Mouse (Mus musculus): Measurements from ENCODE around the gene Tmc6. TPM values are rescaled to one million over a fixed set of nuclear protein-coding genes. Genes with fewer than 3 reads are reported as not detected.

The Tmc6 gene
- polyA plus RNA-seq, 1 experiment from 2014 or later = 3.6 TPM

- ATAC-seq (no peak), DNase-seq (ENCODE audit: low read depth, low spot score) (no peak)
- no peaks in the 10 kb centered on the region for H3K27me3 ChIP-seq
- CTCF ChIA-PET = interaction anchor here (1.9 to 2.0 kb wide), 2 partner anchors 10 to 24 kb away, joined by 5 to 8 read pairs; partner anchors contain the start of genes Afmid and Tk1
- POLR2A ChIA-PET = no interaction called here
- in situ Hi-C loops (cut with MboI; ENCODE audit: low pct_unique_long_range_greater_than_20kb) = no loop called here
- no peak for TF ChIP-seq CTCF (IDR thresholded peaks at IDR 0.05)
Observed at GRCm38 (mm10) chr11:117814704-117815366, 32.8 kb upstream of the Tmc6 start.

- no peak for ATAC-seq
- ChIA-PET CTCF (interaction anchor here (1.0 to 2.0 kb wide), 3 partner anchors 9 to 23 kb away, joined by 4 to 8 read pairs (median 5); partner anchors contain the start of genes Afmid and Tk1), POLR2A (no interaction called here)
- no peak for TF ChIP-seq CTCF (IDR thresholded peaks at IDR 0.05)
- no peaks in the 10 kb centered on the region for H3K27me3 ChIP-seq
- in situ Hi-C loops (cut with MboI; ENCODE audit: low pct_unique_long_range_greater_than_20kb) = no loop called here
- DNase-seq (ENCODE audit: low read depth, low spot score) = no peak
Observed at GRCm38 (mm10) chr11:117813867-117814266, 31.9 kb upstream of the Tmc6 start.

GRCm38 (mm10) chr11:117810401-117811046 lies 28.5 kb upstream of the Tmc6 start:
- no peaks in the 10 kb centered on the region for H3K27me3 ChIP-seq
- ATAC-seq = peak; percentile 74
- DNase-seq (ENCODE audit: low read depth, low spot score) = no peak
- ChIA-PET CTCF (no interaction called here), POLR2A (interaction anchor here (0.8 to 1.4 kb wide), 3 partner anchors 9 to 21 kb away, joined by 3 to 6 read pairs (median 4); no protein-coding TSS in a partner anchor)
- TF ChIP-seq CTCF (IDR thresholded peaks at IDR 0.05) = no peak
- in situ Hi-C loops (cut with MboI; ENCODE audit: low pct_unique_long_range_greater_than_20kb) = no loop called here

GRCm38 (mm10) chr11:117809407-117810311 lies 27.7 kb upstream of the Tmc6 start, which contains the start of the genes Gm20708 and Syngr2:
Gene Gm20708, plus strand, starts transcription at chr11:117809668.
Gene Syngr2, plus strand, starts transcription at chr11:117809668.
- DNase-seq (ENCODE audit: low read depth, low spot score) = no peak
- H3K27me3 ChIP-seq = no peaks in the 10 kb centered on the region
- ATAC-seq = peak; percentile 13
- in situ Hi-C loops (cut with MboI; ENCODE audit: low pct_unique_long_range_greater_than_20kb) = no loop called here
- CTCF ChIA-PET = interaction anchor here (1.1 to 1.3 kb wide), 2 partner anchors 20 to 100 kb away, joined by 3 to 5 read pairs; no protein-coding TSS in a partner anchor
- TF ChIP-seq CTCF (IDR thresholded peaks at IDR 0.05) = no peak
- POLR2A ChIA-PET = interaction anchor here (0.7 to 1.4 kb wide), 4 partner anchors 9 to 20 kb away, joined by 3 to 6 read pairs (median 4); no protein-coding TSS in a partner anchor

- in situ Hi-C loops (cut with MboI; ENCODE audit: low pct_unique_long_range_greater_than_20kb) = no loop called here
- ATAC-seq (no peak), DNase-seq (ENCODE audit: low read depth, low spot score) (no peak)
- POLR2A ChIA-PET = no interaction called here
- CTCF ChIA-PET = interaction anchor here (2.3 kb wide), 1 partner anchor 17 kb away, joined by 7 read pairs; no protein-coding TSS in a partner anchor
- no peak for TF ChIP-seq CTCF (IDR thresholded peaks at IDR 0.05)
- H3K27me3 ChIP-seq = no peaks in the 10 kb centered on the region
Observed at GRCm38 (mm10) chr11:117806781-117807180, 24.8 kb upstream of the Tmc6 start.

GRCm38 (mm10) chr11:117803166-117803688 lies 21.2 kb upstream of the Tmc6 start:
- DNase-seq (ENCODE audit: low read depth, low spot score) (no peak), ATAC-seq (no peak)
- no peaks in the 10 kb centered on the region for H3K27me3 ChIP-seq
- ChIA-PET POLR2A (no interaction called here), CTCF (no interaction called here)
- TF ChIP-seq CTCF (IDR thresholded peaks at IDR 0.05) = no peak
- in situ Hi-C loops (cut with MboI; ENCODE audit: low pct_unique_long_range_greater_than_20kb) = no loop called here

GRCm38 (mm10) chr11:117801650-117802049 lies 19.7 kb upstream of the Tmc6 start:
- ATAC-seq (no peak), DNase-seq (ENCODE audit: low read depth, low spot score) (no peak)
- no peak for TF ChIP-seq CTCF (IDR thresholded peaks at IDR 0.05)
- POLR2A ChIA-PET = no interaction called here
- in situ Hi-C loops (cut with MboI; ENCODE audit: low pct_unique_long_range_greater_than_20kb) = no loop called here
- CTCF ChIA-PET = no interaction called here
- no peaks in the 10 kb centered on the region for H3K27me3 ChIP-seq

GRCm38 (mm10) chr11:117800038-117800437 lies 18.0 kb upstream of the Tmc6 start:
- in situ Hi-C loops (cut with MboI; ENCODE audit: low pct_unique_long_range_greater_than_20kb) = no loop called here
- DNase-seq (ENCODE audit: low read depth, low spot score) (no peak), ATAC-seq (no peak)
- ChIA-PET CTCF (no interaction called here), POLR2A (no interaction called here)
- H3K27me3 ChIP-seq = no peaks in the 10 kb centered on the region
- no peak for TF ChIP-seq CTCF (IDR thresholded peaks at IDR 0.05)

- ChIA-PET POLR2A (no interaction called here), CTCF (no interaction called here)
- no peaks in the 10 kb centered on the region for H3K27me3 ChIP-seq
- TF ChIP-seq CTCF (IDR thresholded peaks at IDR 0.05) = no peak
- DNase-seq (ENCODE audit: low read depth, low spot score) (no peak), ATAC-seq (no peak)
- in situ Hi-C loops (cut with MboI; ENCODE audit: low pct_unique_long_range_greater_than_20kb) = no loop called here
Observed at GRCm38 (mm10) chr11:117799174-117799573, 17.2 kb upstream of the Tmc6 start.

GRCm38 (mm10) chr11:117798160-117798541 lies 16.2 kb upstream of the Tmc6 start:
- ChIA-PET CTCF (interaction anchor here (1.7 kb wide), 1 partner anchor 27 kb away, joined by 4 read pairs; no protein-coding TSS in a partner anchor), POLR2A (interaction anchor here (1.1 kb wide), 1 partner anchor 27 kb away, joined by 3 read pairs; the partner anchor contains the start of genes Afmid and Tk1)
- ATAC-seq (no peak), DNase-seq (ENCODE audit: low read depth, low spot score) (no peak)
- no peaks in the 10 kb centered on the region for H3K27me3 ChIP-seq
- TF ChIP-seq CTCF (IDR thresholded peaks at IDR 0.05) = no peak
- in situ Hi-C loops (cut with MboI; ENCODE audit: low pct_unique_long_range_greater_than_20kb) = no loop called here

All from Patski (cell line).